Mouse (Mus musculus) Muller cell, postnatal 12 days (primary cell): ENCODE measurements at regions not wholly inside any gene's neighbourhood (a gene's known extent, or its start where the extent isn't known, plus 50 kb on each side); places are given as distances from the start of the nearest gene placed in this dataset.
A peak's percentile ranks its signal among the peaks of the same experiment; 100 is the strongest.

Experiments
- DNase-seq: peaks from one replicate; pipeline ENCODE4 v3.0.0-alpha.2; 2015; ENCODE audit errors: inconsistent ontology term

GRCm38 (mm10) chr2:45630081-45630480 lies 512.9 kb upstream of the Zeb2 start:
- DNase-seq, result no peak

GRCm38 (mm10) chr2:45629616-45630015 lies 512.4 kb upstream of the Zeb2 start:
- no peak for DNase-seq

DNA sequence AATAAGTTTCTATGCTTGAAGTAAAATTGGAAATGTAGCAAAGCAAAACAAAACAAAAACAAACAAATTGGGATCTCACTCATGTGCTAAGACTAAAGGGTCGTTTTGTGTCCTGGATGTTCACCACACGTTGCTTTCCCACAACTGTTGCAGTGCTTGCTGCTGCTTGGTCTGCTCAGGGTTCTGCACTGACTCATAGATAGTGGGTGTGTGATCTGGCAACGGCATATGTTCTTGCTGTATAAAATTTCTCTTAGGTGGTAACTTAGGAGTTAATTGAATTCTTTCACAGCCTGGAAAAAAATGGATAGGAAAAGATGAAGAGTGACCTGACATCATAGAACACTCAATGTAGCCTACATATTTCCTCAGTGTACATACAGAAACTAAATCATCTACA lies 505.9 kb upstream of the Zeb2 start:
- no peak for DNase-seq

DNA sequence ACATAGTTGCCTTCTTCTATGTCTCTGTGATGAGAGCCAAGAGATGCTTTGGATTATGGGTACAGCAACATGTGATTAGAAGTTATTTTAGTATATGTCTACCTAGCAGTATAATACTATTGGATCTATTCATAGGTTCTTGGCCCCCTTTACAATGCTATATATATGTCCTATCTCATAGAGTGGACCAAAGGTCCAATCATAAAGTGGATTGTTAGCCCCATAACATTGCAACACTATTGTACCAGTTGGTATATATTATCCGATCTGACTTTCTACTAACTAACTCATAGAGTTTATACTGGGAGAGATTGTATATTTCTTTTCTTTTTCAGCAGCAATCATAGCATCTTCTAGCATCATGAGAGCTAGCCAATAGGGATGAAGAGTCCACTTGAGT lies 491.7 kb upstream of the Zeb2 start:
- no peak for DNase-seq

- no peak for DNase-seq
Measured at GRCm38 (mm10) chr2:45607393-45607792, 490.2 kb upstream of the Zeb2 start.

DNA sequence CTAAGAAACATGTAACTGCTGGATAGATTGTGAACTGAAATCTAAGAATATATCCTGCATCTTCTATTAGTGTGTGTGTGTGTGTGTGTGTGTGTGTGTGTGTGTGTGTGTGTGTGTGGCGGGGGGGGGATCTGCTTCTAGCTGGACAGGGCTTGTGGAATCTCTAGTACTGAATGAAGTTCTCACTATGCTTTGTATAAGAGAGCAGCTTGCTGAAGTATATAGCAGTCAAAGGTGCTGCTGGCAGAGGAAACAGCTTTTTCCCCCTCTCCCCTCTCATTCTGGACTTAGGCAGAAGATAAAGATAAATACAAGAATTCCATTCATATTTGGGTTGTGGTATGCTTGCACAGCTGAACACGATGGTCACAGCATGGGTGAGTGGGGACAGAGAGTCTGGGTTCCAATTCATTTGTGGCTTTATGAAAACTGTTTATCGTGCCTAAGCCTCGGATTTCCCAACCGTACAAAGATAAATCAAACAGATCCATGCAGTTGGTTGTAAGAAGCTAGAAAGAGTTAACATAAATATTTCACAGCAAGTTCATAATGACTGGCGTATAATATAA lies 484.2 kb upstream of the Zeb2 start:
- DNase-seq, result peak; percentile 10

GRCm38 (mm10) chr2:45593765-45594164 lies 476.6 kb upstream of the Zeb2 start:
- DNase-seq, result peak; percentile 45

DNA sequence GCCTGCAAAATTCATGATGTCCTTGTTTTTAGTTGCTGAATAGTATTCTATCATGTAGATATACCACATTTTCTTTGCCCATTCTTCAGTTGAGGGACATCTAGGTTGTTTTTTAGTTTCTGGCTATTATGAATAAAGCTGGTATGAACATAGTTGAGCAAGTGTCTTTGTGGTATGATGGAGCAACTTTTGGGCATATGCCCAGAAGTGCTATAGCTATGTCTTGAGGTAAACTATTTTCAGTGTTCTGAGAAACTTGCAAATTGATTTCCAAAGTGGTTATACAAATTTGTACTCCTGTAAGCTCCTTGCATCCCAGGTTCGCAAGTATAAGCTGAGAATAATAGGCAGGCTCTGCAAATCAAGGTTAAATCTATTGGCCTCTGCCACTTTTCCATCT lies 473.8 kb upstream of the Zeb2 start:
- no peak for DNase-seq

GRCm38 (mm10) chr2:45588248-45588647 lies 471.1 kb upstream of the Zeb2 start:
- DNase-seq, result no peak

- DNase-seq, result no peak
Measured at GRCm38 (mm10) chr2:45586588-45587200, 469.5 kb upstream of the Zeb2 start.

DNA sequence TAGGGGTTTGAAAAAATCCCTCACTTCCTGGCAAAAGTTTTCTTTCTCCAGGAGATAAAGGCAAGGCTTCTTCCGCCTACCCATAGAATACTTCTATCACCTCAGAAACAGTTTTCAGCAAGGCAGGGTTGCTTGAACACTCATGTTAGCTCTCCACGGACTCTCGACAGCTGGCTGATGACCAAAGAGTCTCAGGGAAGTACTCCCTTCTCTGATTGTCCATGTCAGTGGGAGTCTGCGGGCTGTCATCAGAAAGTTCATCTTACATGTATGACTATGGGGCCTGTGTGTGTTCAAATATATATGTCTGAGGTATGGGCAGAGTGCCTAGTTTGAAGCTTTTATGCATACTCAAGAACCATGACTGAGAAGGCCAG lies 464.3 kb upstream of the Zeb2 start:
- DNase-seq, result no peak

GRCm38 (mm10) chr2:45580838-45581548 lies 463.8 kb upstream of the Zeb2 start:
- peak; percentile 83 for DNase-seq

GRCm38 (mm10) chr2:45572906-45573305 lies 455.7 kb upstream of the Zeb2 start:
- no peak for DNase-seq

- DNase-seq, result no peak
Measured at GRCm38 (mm10) chr2:45554707-45555106, 437.5 kb upstream of the Zeb2 start.

DNA sequence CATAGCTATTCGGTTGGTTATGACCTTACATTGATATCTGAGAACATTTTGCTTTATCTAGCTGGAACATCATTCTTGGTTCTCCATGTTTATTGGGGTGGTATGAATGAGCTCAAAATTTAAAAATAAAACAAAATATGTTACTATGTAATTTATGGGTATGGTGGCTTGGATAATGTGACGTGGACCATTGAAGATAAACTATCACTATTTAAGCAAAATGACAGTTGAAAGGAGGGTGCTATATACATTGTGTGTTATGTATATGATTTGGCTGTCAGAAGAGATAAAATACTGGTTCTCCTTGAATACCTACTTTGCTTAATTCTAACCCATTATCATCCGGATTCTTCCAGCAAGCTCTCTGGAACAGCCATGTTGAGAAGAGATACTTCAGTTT lies 424.2 kb upstream of the Zeb2 start:
- DNase-seq, result no peak

DNA sequence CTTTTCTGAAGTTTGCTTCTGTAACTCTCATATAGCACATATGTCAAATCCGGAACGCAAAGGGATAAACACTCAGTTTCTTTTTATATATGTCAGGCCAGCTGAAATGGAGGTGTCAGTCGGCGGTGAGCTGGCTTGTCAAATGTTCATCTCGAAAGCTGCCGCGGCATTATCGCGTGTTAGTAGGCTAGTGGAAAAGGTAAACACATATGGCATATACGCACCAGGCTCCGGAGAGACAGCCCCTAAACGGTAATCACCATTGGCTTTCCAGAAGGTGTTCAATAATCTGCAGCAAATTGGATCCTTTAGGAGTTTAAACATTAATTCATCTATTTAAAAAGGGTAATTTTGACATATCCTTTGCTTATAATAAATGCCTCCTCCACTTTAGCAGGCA lies 421.8 kb upstream of the Zeb2 start:
- no peak for DNase-seq

DNA sequence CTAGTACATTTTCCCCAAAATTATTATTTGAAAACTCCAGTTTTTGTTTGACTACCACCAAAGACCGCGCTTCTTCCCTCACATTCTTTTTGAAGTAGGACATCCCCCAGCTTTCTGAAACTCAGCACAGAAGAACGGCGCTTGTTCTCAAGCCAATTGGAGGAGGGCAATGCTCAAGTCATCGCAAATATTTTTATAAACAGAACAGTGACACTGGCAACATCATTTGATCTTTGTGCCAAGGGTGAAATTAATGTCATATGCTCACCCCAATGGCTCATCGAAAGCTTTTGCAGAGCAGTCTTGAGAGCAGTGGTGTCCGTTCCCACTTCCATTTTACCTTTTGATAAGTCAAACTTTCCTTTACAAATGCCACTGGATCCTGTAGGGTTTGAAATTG lies 420.5 kb upstream of the Zeb2 start:
- no peak for DNase-seq

- no peak for DNase-seq
Measured at GRCm38 (mm10) chr2:45534806-45535205, 417.6 kb upstream of the Zeb2 start.

DNA sequence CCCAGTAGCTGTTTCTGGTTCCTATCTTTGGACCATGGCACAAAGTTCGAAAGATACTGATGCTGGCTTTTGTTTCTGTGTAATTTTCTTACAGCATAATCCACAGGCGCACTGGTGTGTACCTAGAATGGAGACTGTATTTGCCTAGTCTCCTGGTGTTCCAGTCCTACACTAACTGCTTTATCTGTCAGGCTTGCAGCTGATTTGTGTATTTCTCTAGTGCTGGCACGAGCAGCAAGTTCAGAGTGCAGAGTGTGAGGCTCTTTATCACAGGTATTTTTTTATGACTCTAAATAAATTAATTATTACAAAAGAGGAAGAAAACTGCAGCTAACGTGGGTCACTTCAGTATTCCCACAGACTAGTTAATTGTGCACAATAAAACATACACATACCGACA lies 405.1 kb upstream of the Zeb2 start:
- no peak for DNase-seq

GRCm38 (mm10) chr2:45519550-45520152 lies 402.5 kb upstream of the Zeb2 start:
- DNase-seq, result no peak

- DNase-seq, result peak; percentile 71
Measured at GRCm38 (mm10) chr2:45514290-45515180, 397.3 kb upstream of the Zeb2 start.

DNA sequence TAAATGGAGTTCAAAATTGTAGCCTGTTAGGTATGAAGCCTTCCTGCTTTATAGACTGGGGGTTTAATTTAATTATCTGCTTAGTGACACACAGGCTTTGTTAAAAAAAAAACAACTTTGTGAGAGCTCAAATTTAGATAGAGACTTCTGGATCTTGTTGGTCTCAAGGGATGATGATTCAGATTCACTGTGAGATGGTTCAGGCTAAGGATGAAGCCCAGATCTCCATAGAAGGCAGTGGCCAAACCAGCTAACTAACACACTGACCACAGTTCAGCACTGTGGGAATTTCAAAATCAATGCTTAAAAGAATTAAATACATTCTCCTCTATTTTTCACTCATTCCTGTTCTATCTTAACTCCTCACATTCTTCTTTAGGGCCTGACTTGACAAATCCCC lies 395.7 kb upstream of the Zeb2 start:
- DNase-seq, result no peak
